Mouse (Mus musculus) brain, embryonic 14.5 days (tissue): ENCODE data around the gene 3110082I17Rik.

Source experiments
- CTCF ChIP-seq: fragments of 200-500 bp; IDR thresholded peaks from 2 replicates; pipeline ENCODE4 v1.5.1; 2012; ENCODE audit warnings: inconsistent platforms, mild to moderate bottlenecking, moderate library complexity, borderline replicate concordance; ENCODE audit not compliant: insufficient read depth, insufficient read length; ENCODE audit errors: extremely low read depth
- POLR2A ChIP-seq: fragments of 200-500 bp; IDR thresholded peaks from 2 replicates; pipeline ENCODE4 v1.6.1; 2012; ENCODE audit warnings: mild to moderate bottlenecking, inconsistent platforms, borderline replicate concordance; ENCODE audit not compliant: poor library complexity, insufficient read depth, insufficient read length, severe bottlenecking; ENCODE audit errors: extremely low read depth

DNA sequence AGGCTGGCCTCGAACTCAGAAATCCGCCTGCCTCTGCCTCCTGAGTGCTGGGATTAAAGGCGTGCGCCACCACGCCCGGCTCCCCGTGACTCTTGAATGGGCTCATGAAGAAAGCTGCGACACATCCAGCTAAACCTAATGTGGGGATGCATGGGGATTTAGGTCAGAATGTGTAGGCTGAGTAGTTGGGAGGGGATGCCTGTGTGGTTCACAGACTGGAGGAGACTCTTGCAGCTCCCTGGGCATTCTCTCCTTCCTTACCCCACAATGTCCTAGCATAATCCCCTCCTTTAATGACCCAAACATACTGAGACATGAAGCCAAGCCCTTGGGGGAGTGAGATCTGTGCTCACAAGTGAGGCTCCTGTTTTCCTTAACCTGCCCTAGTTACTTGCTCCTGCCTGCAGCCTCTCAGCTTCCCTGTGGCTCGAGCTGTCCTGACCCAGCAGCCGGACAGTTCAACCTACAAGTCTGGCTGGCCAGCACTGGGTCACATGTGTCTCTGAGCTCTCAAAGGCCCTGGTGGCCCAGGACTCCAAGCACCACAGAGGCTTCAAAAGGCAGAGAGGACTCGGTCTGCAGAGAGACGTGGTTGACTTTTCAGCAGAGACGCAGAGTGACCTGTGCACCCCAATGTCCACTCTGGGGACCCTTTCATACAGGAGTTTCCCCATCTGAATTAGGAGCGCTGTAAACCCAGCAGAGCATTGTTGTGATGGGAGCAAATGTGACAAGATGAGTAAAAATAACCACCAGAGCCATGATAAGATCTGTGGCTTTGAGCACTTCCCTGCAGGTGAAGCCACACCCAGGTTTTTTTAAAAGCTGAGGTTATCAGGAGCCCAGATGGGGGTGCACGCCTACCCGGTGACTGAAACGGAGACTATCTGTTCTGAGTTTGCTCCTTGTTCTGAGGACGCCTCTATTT, 78.5 kb downstream of the 3110082I17Rik start:
- no peak for TF ChIP-seq POLR2A
- TF ChIP-seq CTCF: no peak
